Comparison of ENCODE assay signal across 22 mouse cellular contexts in the genomic region with DNA sequence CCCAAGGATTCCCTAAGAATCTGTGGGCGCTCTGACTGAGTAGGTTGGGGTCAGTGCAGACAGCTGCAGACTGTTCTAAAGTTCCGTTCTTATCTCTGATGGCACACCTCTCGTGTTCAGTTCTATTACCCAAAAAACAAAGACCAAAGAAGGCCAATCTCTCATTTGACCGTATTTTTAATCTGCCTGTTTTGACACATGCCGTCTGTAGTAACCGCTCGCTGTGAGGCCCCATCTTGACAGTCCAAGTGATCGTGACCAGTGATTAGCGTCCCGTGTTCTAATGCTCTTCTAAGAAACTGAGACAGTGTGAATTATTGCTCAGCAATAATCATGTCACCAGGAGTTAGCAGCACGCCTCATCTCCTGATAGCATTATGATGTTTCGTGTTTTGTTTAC. TPM values are rescaled to one million over a fixed set of nuclear protein-coding genes. Genes with fewer than 3 reads are reported as not detected.
"Had no signal": no experiment of that assay in that cellular context is flagged by ENCODE, and none has a peak within 500 bp of the region (broad histone marks: within the 10 kb centered on the region; RNA-seq: fewer than 3 reads in every experiment).

No protein-coding gene starts in this region.

- DNase-seq: kidney, adult 18-20 months; kidney, adult 9 months; kidney, postnatal 14 days; kidney, postnatal 4 days; lung, embryonic 14.5 days; lung, postnatal 36 days; midbrain, embryonic 14.5 days; right cerebral cortex, adult 18-20 months; right cerebral cortex, postnatal 14 days; right cerebral cortex, postnatal 4 days; thymus, adult 2 months; thymus, postnatal 14 days; thymus, postnatal 4 days had no signal

- H3K9ac ChIP-seq: limb, embryonic 13.5 days; lung, embryonic 14.5 days had no signal

- ATAC-seq: intestine, embryonic 16.5 days; lung, postnatal 0 days had no signal

- H3K4me3 ChIP-seq: limb, embryonic 10.5 days; limb, embryonic 13.5 days; megakaryocyte, embryonic 14.5 days; midbrain, embryonic 10.5 days had no signal

- H3K4me2 ChIP-seq: limb, embryonic 13.5 days; lung, embryonic 14.5 days had no signal

- H3K9me3 ChIP-seq: limb, embryonic 10.5 days; limb, embryonic 13.5 days; megakaryocyte, embryonic 14.5 days; midbrain, embryonic 10.5 days had no signal

- H3K27ac ChIP-seq: limb, embryonic 10.5 days; limb, embryonic 13.5 days; stomach, postnatal 0 days had no signal

RNA-seq across cellular contexts. Expression of a gene that starts 4.3 kb away (rescaled TPM):
- polyA plus RNA-seq: neural tube, embryonic 11.5 days; stomach, embryonic 14.5 days had no signal
